Mouse (Mus musculus): ENCODE data around the gene Treh. TPM values are rescaled to one million over a fixed set of nuclear protein-coding genes. Genes with fewer than 3 reads are reported as not detected.
"Not testable (repeated sequence)": the region's sequence is repeated elsewhere in the genome, so short reads cannot be mapped to it uniquely, and the experiment has no call there.

The Treh gene
- 131 and 183 TPM in 2 replicates for polyA plus RNA-seq (2012; rRNA removed)

DNA sequence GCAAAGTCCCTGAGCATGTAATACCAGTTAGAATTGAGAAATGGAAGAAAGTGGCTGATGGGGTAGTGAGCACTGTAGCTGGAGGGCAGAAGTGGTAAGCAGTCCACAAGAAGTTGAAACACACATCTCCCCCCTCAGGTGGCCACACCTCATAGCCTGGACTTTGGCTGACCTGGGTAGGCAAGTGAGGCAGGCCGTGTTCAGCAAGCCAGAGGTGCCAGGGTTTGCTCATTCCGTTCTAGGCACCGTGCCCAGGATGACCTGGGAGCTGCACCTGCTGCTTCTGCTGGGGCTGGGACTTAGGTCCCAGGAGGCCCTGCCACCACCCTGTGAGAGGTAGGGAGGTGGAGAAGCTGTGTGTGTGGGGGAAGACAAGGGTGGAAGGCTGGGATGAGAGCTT is at the start of gene Treh:
Gene Treh, plus strand, starts transcription at position 229 of the 400 bp plus-strand sequence.
- H3K36me3 ChIP-seq (ENCODE audit: control insufficient read depth, insufficient read depth, low read length) = no peaks in the 10 kb centered on the region
- 32% methylated on average over 3 of the region's 3 CpGs for WGBS
- TF ChIP-seq CTCF (IDR thresholded peaks at IDR 0.05; ENCODE audit: extremely low read depth, insufficient read length, insufficient replicate concordance, low read depth, low read length) (no peak), POLR2A (IDR thresholded peaks at IDR 0.05; ENCODE audit: low read depth, low read length) (peak; percentile 76)
- H3K4me3 ChIP-seq (ENCODE audit: low read depth, low read length) = peak within 1 kb of the TSS; percentile 48
- no peaks in the 10 kb centered on the region for H3K27me3 ChIP-seq (ENCODE audit: control insufficient read depth, insufficient read depth, low read length)
- H3K4me1 ChIP-seq (ENCODE audit: control insufficient read depth, insufficient read depth, insufficient read length, low read length) = peaks cover 42% of the 10 kb centered on the region; the same call in 1 of the 2 replicates
- peak within 1 kb of the TSS; percentile 95 for H3K27ac ChIP-seq (ENCODE audit: insufficient read depth, low read depth, low read length)

DNA sequence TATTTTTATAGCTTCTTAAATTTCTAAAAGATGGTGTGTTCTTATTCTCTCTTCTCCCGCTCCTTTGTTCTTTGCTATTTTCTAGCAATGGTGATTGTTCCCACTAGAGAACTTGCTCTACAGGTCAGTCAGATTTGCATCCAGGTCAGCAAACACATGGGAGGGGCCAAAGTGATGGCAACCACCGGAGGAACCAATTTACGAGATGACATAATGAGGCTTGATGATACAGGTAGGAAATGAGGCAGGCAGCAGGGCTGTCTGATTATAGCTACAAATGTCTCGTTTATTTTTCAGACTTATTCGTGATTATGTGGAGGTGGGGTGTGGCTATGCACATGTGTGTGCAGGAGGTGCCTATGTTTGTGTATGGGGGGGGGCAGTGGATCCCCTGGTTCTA is 48.6 kb upstream of the Treh start:
- no peaks in the 10 kb centered on the region for H3K27me3 ChIP-seq (ENCODE audit: control insufficient read depth, insufficient read depth, low read length)
- no peak overlapping the region for H3K4me3 ChIP-seq (ENCODE audit: low read depth, low read length)
- TF ChIP-seq CTCF (IDR thresholded peaks at IDR 0.05; ENCODE audit: extremely low read depth, insufficient read length, insufficient replicate concordance, low read depth, low read length) = no peak
- no peak for TF ChIP-seq POLR2A (IDR thresholded peaks at IDR 0.05; ENCODE audit: low read depth, low read length)
- H3K36me3 ChIP-seq (ENCODE audit: control insufficient read depth, insufficient read depth, low read length) = peaks cover 65% of the 10 kb centered on the region
- H3K27ac ChIP-seq (ENCODE audit: insufficient read depth, low read depth, low read length) = no peak overlapping the region
- whole genome bisulfite sequencing = 38% methylated on average over 5 of the region's 5 CpGs
- H3K4me1 ChIP-seq (ENCODE audit: control insufficient read depth, insufficient read depth, insufficient read length, low read length) = no peaks in the 10 kb centered on the region

DNA sequence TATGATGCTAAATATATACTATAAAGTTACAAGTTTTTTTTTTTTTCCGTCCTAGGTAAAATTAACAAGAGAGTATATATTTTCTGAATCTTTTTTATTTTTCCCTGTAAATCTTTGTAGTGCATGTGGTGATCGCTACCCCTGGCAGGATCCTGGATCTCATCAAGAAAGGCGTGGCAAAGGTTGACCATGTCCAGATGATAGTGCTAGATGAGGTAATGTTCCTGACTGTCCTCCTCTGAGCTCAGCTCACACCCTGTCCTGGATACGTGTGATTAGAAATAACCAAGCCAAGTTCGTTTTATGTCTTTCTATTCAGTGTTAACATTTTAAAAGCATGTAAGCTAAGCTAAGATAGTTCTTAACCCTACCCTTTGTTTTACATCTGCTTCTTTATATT is 46.8 kb upstream of the Treh start:
- TF ChIP-seq POLR2A (IDR thresholded peaks at IDR 0.05; ENCODE audit: low read depth, low read length) (no peak), CTCF (IDR thresholded peaks at IDR 0.05; ENCODE audit: extremely low read depth, insufficient read length, insufficient replicate concordance, low read depth, low read length) (no peak)
- Histone ChIP-seq H3K4me1 (ENCODE audit: control insufficient read depth, insufficient read depth, insufficient read length, low read length) (no peaks in the 10 kb centered on the region), H3K27ac (ENCODE audit: insufficient read depth, low read depth, low read length) (no peak overlapping the region), H3K27me3 (ENCODE audit: control insufficient read depth, insufficient read depth, low read length) (no peaks in the 10 kb centered on the region), H3K4me3 (ENCODE audit: low read depth, low read length) (no peak overlapping the region), H3K36me3 (ENCODE audit: control insufficient read depth, insufficient read depth, low read length) (peaks cover 65% of the 10 kb centered on the region)
- 73% methylated on average over 5 of the region's 5 CpGs for WGBS

- Histone ChIP-seq H3K36me3 (ENCODE audit: control insufficient read depth, insufficient read depth, low read length) (peaks cover 50% of the 10 kb centered on the region), H3K4me3 (ENCODE audit: low read depth, low read length) (no peak overlapping the region)
- TF ChIP-seq CTCF (IDR thresholded peaks at IDR 0.05; ENCODE audit: extremely low read depth, insufficient read length, insufficient replicate concordance, low read depth, low read length) (no peak), POLR2A (IDR thresholded peaks at IDR 0.05; ENCODE audit: low read depth, low read length) (no peak)
These were observed 35.4 kb upstream of the Treh start for GRCm38 (mm10) chr9:44637551-44638169.

GRCm38 (mm10) chr9:44638726-44639125 is 34.3 kb upstream of the Treh start:
- not testable (repeated sequence) for H3K27me3 ChIP-seq (ENCODE audit: control insufficient read depth, insufficient read depth, low read length); H3K27ac ChIP-seq (ENCODE audit: insufficient read depth, low read depth, low read length); H3K4me1 ChIP-seq (ENCODE audit: control insufficient read depth, insufficient read depth, insufficient read length, low read length); H3K4me3 ChIP-seq (ENCODE audit: low read depth, low read length)
- 84% methylated on average over 9 of the region's 9 CpGs for WGBS
- peaks cover 41% of the 10 kb centered on the region for H3K36me3 ChIP-seq (ENCODE audit: control insufficient read depth, insufficient read depth, low read length)

More at GRCm38 (mm10) chr9:44637551-44638169, 35.4 kb upstream of the Treh start:
- no peaks in the 10 kb centered on the region for H3K27me3 ChIP-seq (ENCODE audit: control insufficient read depth, insufficient read depth, low read length)
- no peak overlapping the region for H3K27ac ChIP-seq (ENCODE audit: insufficient read depth, low read depth, low read length)
- H3K4me1 ChIP-seq (ENCODE audit: control insufficient read depth, insufficient read depth, insufficient read length, low read length) = no peaks in the 10 kb centered on the region
- 71% methylated on average over 15 of the region's 15 CpGs for WGBS

DNA sequence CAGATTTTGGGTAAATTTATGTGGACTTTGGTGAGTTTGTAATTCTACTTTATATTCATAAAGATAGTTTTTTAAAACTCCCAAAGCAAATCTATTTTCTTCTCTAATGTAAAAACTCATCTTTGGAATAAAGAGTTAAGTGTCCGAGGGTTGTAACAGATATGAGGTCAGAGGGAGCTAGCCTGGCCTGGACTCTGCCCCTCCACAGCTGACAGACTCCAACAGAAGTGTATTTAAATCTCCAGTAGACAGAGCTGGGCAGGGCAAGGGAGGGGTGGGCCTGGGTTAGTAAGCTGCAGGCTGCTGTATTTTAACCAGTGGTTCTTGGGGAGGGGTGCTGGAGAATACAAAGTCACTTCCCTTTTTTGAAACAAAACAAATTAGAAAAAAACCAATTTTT is 33.0 kb upstream of the Treh start:
- 15% methylated on average over 1 of the region's 1 CpGs for WGBS
- H3K27me3 ChIP-seq (ENCODE audit: control insufficient read depth, insufficient read depth, low read length); H3K4me3 ChIP-seq (ENCODE audit: low read depth, low read length); H3K4me1 ChIP-seq (ENCODE audit: control insufficient read depth, insufficient read depth, insufficient read length, low read length); H3K27ac ChIP-seq (ENCODE audit: insufficient read depth, low read depth, low read length): not testable (repeated sequence)
- peaks cover 31% of the 10 kb centered on the region for H3K36me3 ChIP-seq (ENCODE audit: control insufficient read depth, insufficient read depth, low read length)

- no peak for TF ChIP-seq POLR2A (IDR thresholded peaks at IDR 0.05; ENCODE audit: low read depth, low read length)
- no peak for TF ChIP-seq CTCF (IDR thresholded peaks at IDR 0.05; ENCODE audit: extremely low read depth, insufficient read length, insufficient replicate concordance, low read depth, low read length)
- peaks cover 25% of the 10 kb centered on the region for H3K36me3 ChIP-seq (ENCODE audit: control insufficient read depth, insufficient read depth, low read length)
- peaks cover 6% of the 10 kb centered on the region; the same call in 1 of the 2 replicates for H3K4me1 ChIP-seq (ENCODE audit: control insufficient read depth, insufficient read depth, insufficient read length, low read length)
- H3K4me3 ChIP-seq (ENCODE audit: low read depth, low read length) = no peak overlapping the region
- no peaks in the 10 kb centered on the region for H3K27me3 ChIP-seq (ENCODE audit: control insufficient read depth, insufficient read depth, low read length)
- WGBS = 84% methylated on average over 3 of the region's 3 CpGs
- no peak overlapping the region for H3K27ac ChIP-seq (ENCODE audit: insufficient read depth, low read depth, low read length)
These were observed 32.2 kb upstream of the Treh start for GRCm38 (mm10) chr9:44640646-44641357.

Data from small intestine, adult 2 months (tissue).